Mouse (Mus musculus) left cerebral cortex, adult 8-10 months (tissue): ENCODE measurements around the gene Gbp4. TPM values are rescaled to one million over a fixed set of nuclear protein-coding genes. Genes with fewer than 3 reads are reported as not detected.

Source experiments
- total RNA-seq, 4 experiments: library from RNA; stranded (reverse); gene quantifications; 2 replicates each; pipeline ENCODE4 v1.2.4; 2022

Gene Gbp4
- total RNA-seq, 4 experiments from 2014 or later, result 0.86 to 3.2 (median 1.3) TPM

Other genes starting within 250 kb of the Gbp4 start
- under 1 TPM in 3 of 4 experiments, not detected in 1; 0.21 to 0.37 (median 0.33) TPM for gene Abcg3, start 156.9 kb downstream of the Gbp4 start, total RNA-seq
- 1 to 10 TPM; 2.7 to 4.7 (median 4.1) TPM for gene Gbp9, start within 50 bp of the Gbp4 start, total RNA-seq
- gene Gbp8, start within 50 bp of the Gbp4 start, total RNA-seq, result under 1 TPM in 2 of 4 experiments, not detected in 2; 0.21 to 0.25 TPM
- gene Gbp10, start 99.9 kb upstream of the Gbp4 start, total RNA-seq, result under 1 TPM in 2 of 4 experiments, not detected in 2; 0.60 to 0.71 TPM
- not detected for gene Gm43302, start 154.1 kb upstream of the Gbp4 start, total RNA-seq
- gene Gbp6, start 154.1 kb upstream of the Gbp4 start, total RNA-seq, result 1 to 10 TPM in 3 of 4 experiments, under 1 TPM in 1; 0.93 to 2.6 (median 1.8) TPM